Comparison of ENCODE assay signal across 21 mouse cellular contexts in the genomic region with DNA sequence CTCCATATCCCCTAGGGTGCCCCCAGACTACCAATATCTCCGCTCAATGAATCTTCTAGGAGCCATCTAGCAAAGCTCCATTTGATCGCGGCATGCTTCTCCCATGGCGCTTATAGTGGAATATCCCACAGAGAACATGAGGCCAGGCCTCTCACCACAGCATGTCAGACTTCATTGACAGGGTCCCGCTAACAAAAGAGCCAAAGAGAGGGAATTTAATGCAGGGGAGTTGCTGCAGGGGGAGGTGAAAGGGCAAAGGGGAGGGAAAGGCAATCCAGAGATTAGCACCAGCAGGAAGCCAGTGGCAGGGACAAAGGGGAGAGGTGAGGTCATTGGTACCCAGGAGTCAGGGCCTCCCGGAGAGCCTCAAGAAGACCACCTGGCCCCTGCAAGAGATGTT.
A peak's percentile ranks its signal among the peaks of the same experiment; 100 is the strongest.
DNase-seq lines count a peak whose midpoint lies in the region; ATAC-seq and TF ChIP-seq lines count a peak whose summit lies in the region.
"Had no signal": no experiment of that assay in that cellular context is flagged by ENCODE, and none has a peak within 500 bp of the region (broad histone marks: within the 10 kb centered on the region; RNA-seq: fewer than 3 reads in every experiment).

No protein-coding gene starts in this region.

- H3K27me3 ChIP-seq in forebrain, embryonic 12.5 days, result 0 out of 2 replicates have a peak, but pooled peaks cover 13% of the 10 kb centered on the region
- H3K27me3 ChIP-seq in forebrain, postnatal 0 days (ENCODE audit: insufficient read depth, low read length), result no peaks in the 10 kb centered on the region
- no peaks in the 10 kb centered on the region for H3K27me3 ChIP-seq in megakaryocyte, embryonic 14.5 days (replicated peaks)
- H3K27me3 ChIP-seq: lung, embryonic 15.5 days; neural tube, embryonic 12.5 days had no signal

- H3K4me1 ChIP-seq in forebrain, embryonic 12.5 days, result peaks cover 31% of the 10 kb centered on the region
- no peaks in the 10 kb centered on the region for H3K4me1 ChIP-seq in forebrain, postnatal 0 days (ENCODE audit: insufficient read depth)
- peaks cover 68% of the 10 kb centered on the region for H3K4me1 ChIP-seq in megakaryocyte, embryonic 14.5 days

- no peak for ATAC-seq in forebrain, embryonic 12.5 days (ENCODE audit: low FRiP score)
- ATAC-seq in forebrain, postnatal 0 days, result no peak
- ATAC-seq in megakaryocyte, adult 5-6 weeks (ENCODE audit: poor library complexity, severe bottlenecking), result no peak
- no peak for ATAC-seq in activated CD4-positive, CD25-positive, alpha-beta regulatory T cell, adult 4 months
- ATAC-seq: CD4-positive, CD25-positive, alpha-beta regulatory T cell, adult 4 months had no signal

- H3K4me2 ChIP-seq in forebrain, embryonic 12.5 days, result no peak overlapping the region
- H3K4me2 ChIP-seq in forebrain, postnatal 0 days (ENCODE audit: low read depth), result no peak overlapping the region
- H3K4me2 ChIP-seq: embryonic facial prominence, embryonic 13.5 days; lung, embryonic 15.5 days had no signal

- 0 out of 2 replicates have a peak overlapping the region, but pooled peaks have one; percentile 20 for H3K27ac ChIP-seq in forebrain, embryonic 12.5 days
- no peak overlapping the region for H3K27ac ChIP-seq in forebrain, postnatal 0 days (ENCODE audit: low read depth, low read length)
- H3K27ac ChIP-seq: embryonic facial prominence, embryonic 13.5 days; gastrocnemius, adult 2 months; lung, embryonic 15.5 days had no signal

- H3K36me3 ChIP-seq in forebrain, embryonic 12.5 days (replicated peaks), result no peaks in the 10 kb centered on the region
- no peaks in the 10 kb centered on the region for H3K36me3 ChIP-seq in forebrain, postnatal 0 days (ENCODE audit: insufficient read depth)
- H3K36me3 ChIP-seq in megakaryocyte, embryonic 14.5 days (replicated peaks; ENCODE audit: low read length), result no peaks in the 10 kb centered on the region
- H3K36me3 ChIP-seq: embryonic facial prominence, embryonic 13.5 days; G1E; lung, embryonic 15.5 days; neural tube, embryonic 12.5 days had no signal

- H3K4me3 ChIP-seq in forebrain, embryonic 12.5 days (replicated peaks), result no peak overlapping the region
- no peak overlapping the region for H3K4me3 ChIP-seq in forebrain, postnatal 0 days (ENCODE audit: low read depth, low read length)
- peak overlapping the region; percentile 65 for H3K4me3 ChIP-seq in megakaryocyte, embryonic 14.5 days (replicated peaks)
- H3K4me3 ChIP-seq: embryonic facial prominence, embryonic 13.5 days; gastrocnemius, adult 2 months; lung, embryonic 15.5 days; neural tube, embryonic 12.5 days had no signal

- no peaks in the 10 kb centered on the region for H3K9me3 ChIP-seq in forebrain, embryonic 12.5 days
- no peaks in the 10 kb centered on the region for H3K9me3 ChIP-seq in forebrain, postnatal 0 days (ENCODE audit: low read length)
- H3K9me3 ChIP-seq in megakaryocyte, embryonic 14.5 days, result peaks cover under 1% of the 10 kb centered on the region
- H3K9me3 ChIP-seq: embryonic facial prominence, embryonic 13.5 days; lung, embryonic 15.5 days had no signal

- WGBS in forebrain, embryonic 12.5 days, result 9% methylated on average over 6 of the region's 6 CpGs
- 32% methylated on average over 6 of the region's 6 CpGs for WGBS in forebrain, postnatal 0 days

- no peak for TF ChIP-seq CTCF in forebrain, postnatal 0 days (IDR thresholded peaks at IDR 0.05; ENCODE audit: low read depth)

- no peak overlapping the region for H3K9ac ChIP-seq in forebrain, embryonic 12.5 days
- no peak overlapping the region for H3K9ac ChIP-seq in forebrain, postnatal 0 days
- H3K9ac ChIP-seq: embryonic facial prominence, embryonic 13.5 days; lung, embryonic 15.5 days; neural tube, embryonic 12.5 days had no signal

- no peak for DNase-seq in forebrain, postnatal 0 days
- DNase-seq in embryo, embryonic 9.5 days (ENCODE audit: extremely low spot score), result peak; percentile 76
- peak; percentile 36 for DNase-seq in retina, embryonic 14.5 days (ENCODE audit: low spot score)
- DNase-seq in ovary, postnatal 36 days (ENCODE audit: low spot score), result no peak
- DNase-seq: adrenal gland, postnatal 36 days; cerebellum, adult 11-12 months; cerebellum, postnatal 14 days; gastrocnemius, adult 2 months; kidney, adult 2 months; kidney, postnatal 10 days; right cerebral cortex, postnatal 14 days; thymus, postnatal 36 days had no signal

Comparison
In these comparisons a context has a peak if more than half of its experiments do, and no peak if none do; other contexts are left out.
1. DNase-seq: peak in embryo, embryonic 9.5 days (single experiment) and retina, embryonic 14.5 days (single experiment); none in forebrain, postnatal 0 days (single experiment) and ovary, postnatal 36 days (single experiment).